Mouse (Mus musculus) ES-Bruce4 (cell line): ENCODE results near the gene Nol6.

Experiments used
- CTCF ChIP-seq: IDR thresholded peaks from one replicate; pipeline ENCODE4 v1.8.1; 2011; ENCODE audit warnings: low read depth, low read length
- EP300 ChIP-seq: IDR thresholded peaks from 2 replicates; pipeline ENCODE4 v1.6.1; 2011; ENCODE audit warnings: low read depth, low read length; ENCODE audit not compliant: insufficient read depth
- POLR2A ChIP-seq: IDR thresholded peaks from one replicate; pipeline ENCODE4 v1.8.1; 2011; ENCODE audit warnings: low read length; ENCODE audit not compliant: insufficient read depth

DNA sequence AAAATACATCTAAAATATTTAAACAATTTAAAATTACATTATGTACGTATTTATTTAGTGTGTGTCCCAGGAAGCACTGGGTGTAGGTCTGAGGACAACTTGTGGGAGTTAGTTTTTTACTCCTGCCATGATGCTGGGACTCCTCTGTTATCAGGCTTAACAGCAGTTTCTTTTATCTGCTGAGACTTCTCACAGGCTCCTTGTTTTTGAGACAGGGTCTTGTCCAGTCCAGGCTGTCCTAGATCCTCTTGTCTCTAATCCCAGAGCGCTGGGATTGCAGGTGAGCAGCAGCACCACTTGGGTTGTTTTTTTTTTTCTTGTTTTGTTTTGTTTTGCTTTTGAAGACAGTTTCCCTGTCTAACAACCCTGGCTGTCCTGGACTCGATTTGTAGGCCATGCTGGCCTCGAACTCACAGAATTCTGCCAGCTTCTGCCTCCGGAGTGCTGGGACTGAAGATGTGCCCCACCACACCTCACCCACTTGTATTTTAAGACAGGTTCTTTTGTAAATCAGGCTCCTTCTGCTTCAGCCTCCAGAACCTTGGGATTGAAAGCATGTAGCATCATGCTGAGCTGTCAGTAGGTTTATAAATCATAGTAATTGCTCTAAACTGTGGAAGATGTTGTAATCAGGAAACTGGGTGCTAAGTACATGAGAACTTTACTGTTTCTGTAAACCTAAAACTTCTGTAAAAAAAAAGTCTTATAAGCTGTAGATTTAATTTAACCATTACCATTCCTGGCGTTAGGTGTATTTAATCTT, 9.5 kb upstream of the Nol6 start:
- TF ChIP-seq POLR2A (no peak), CTCF (no peak), EP300 (no peak)
